Mouse (Mus musculus): ENCODE data around the gene Dmbx1.

GRCm38 (mm10) chr4:115937061-115937976, 2.4 kb downstream of the Dmbx1 start:
- TF ChIP-seq CTCF (IDR thresholded peaks at IDR 0.05; ENCODE audit: control insufficient read depth, insufficient read depth, low read length) (no peak), POLR2A (IDR thresholded peaks at IDR 0.05; ENCODE audit: borderline replicate concordance, control insufficient read depth, low read depth, low read length) (no peak)

Measured in bone marrow, adult 2 months (tissue).